ENCODE assay signal across 18 mouse cellular contexts in genomic region chr3:86668146-86668545, GRCm38 (mm10).
DNase-seq lines count a peak whose midpoint lies in the region; ATAC-seq and TF ChIP-seq lines count a peak whose summit lies in the region.
"Had no signal": no experiment of that assay in that cellular context is flagged by ENCODE, and none has a peak within 500 bp of the region (broad histone marks: within the 10 kb centered on the region; RNA-seq: fewer than 3 reads in every experiment).

No protein-coding gene starts in this region.

- no peak overlapping the region for H3K27ac ChIP-seq in hindbrain, embryonic 11.5 days (ENCODE audit: low read depth, low read length)
- no peak overlapping the region for H3K27ac ChIP-seq in hindbrain, embryonic 10.5 days
- H3K27ac ChIP-seq in embryonic facial prominence, embryonic 12.5 days, result 0 out of 2 replicates have a peak overlapping the region, but pooled peaks have one; percentile 12
- H3K27ac ChIP-seq in hindbrain, postnatal 0 days, result no peak overlapping the region
- no peak overlapping the region for H3K27ac ChIP-seq in forebrain, embryonic 11.5 days (ENCODE audit: low read depth, low read length)
- H3K27ac ChIP-seq: embryonic facial prominence, embryonic 15.5 days; forebrain, embryonic 12.5 days; heart, embryonic 15.5 days; kidney, embryonic 15.5 days; liver, embryonic 14.5 days had no signal

- no peak overlapping the region for H3K9ac ChIP-seq in hindbrain, embryonic 11.5 days (ENCODE audit: low read depth, low read length)
- no peak overlapping the region for H3K9ac ChIP-seq in embryonic facial prominence, embryonic 12.5 days
- no peak overlapping the region for H3K9ac ChIP-seq in hindbrain, postnatal 0 days (replicated peaks; ENCODE audit: low read length)
- H3K9ac ChIP-seq in forebrain, embryonic 11.5 days (ENCODE audit: low read length), result no peak overlapping the region
- H3K9ac ChIP-seq: embryonic facial prominence, embryonic 15.5 days; forebrain, embryonic 12.5 days; heart, embryonic 15.5 days; kidney, embryonic 15.5 days; liver, embryonic 14.5 days had no signal

- H3K27me3 ChIP-seq in hindbrain, embryonic 11.5 days (ENCODE audit: control insufficient read depth, insufficient read depth, low read length), result no peaks in the 10 kb centered on the region
- H3K27me3 ChIP-seq in hindbrain, embryonic 10.5 days (ENCODE audit: insufficient read depth, poor library complexity, severe bottlenecking), result no peaks in the 10 kb centered on the region
- H3K27me3 ChIP-seq in embryonic facial prominence, embryonic 12.5 days, result no peaks in the 10 kb centered on the region
- H3K27me3 ChIP-seq in hindbrain, postnatal 0 days (ENCODE audit: insufficient read depth, low read length), result no peaks in the 10 kb centered on the region
- no peaks in the 10 kb centered on the region for H3K27me3 ChIP-seq in forebrain, embryonic 11.5 days (ENCODE audit: control insufficient read depth, insufficient read depth, low read length)
- H3K27me3 ChIP-seq: embryonic facial prominence, embryonic 15.5 days; forebrain, embryonic 12.5 days; heart, embryonic 15.5 days; kidney, embryonic 15.5 days had no signal

- H3K36me3 ChIP-seq in hindbrain, embryonic 11.5 days (ENCODE audit: control insufficient read depth, insufficient read depth, low read length), result no peaks in the 10 kb centered on the region
- H3K36me3 ChIP-seq in hindbrain, embryonic 10.5 days, result no peaks in the 10 kb centered on the region
- H3K36me3 ChIP-seq in embryonic facial prominence, embryonic 12.5 days, result no peaks in the 10 kb centered on the region
- no peaks in the 10 kb centered on the region for H3K36me3 ChIP-seq in hindbrain, postnatal 0 days (ENCODE audit: insufficient read depth, low read length)
- no peaks in the 10 kb centered on the region for H3K36me3 ChIP-seq in forebrain, embryonic 11.5 days (ENCODE audit: control insufficient read depth, insufficient read depth, low read length)
- H3K36me3 ChIP-seq: embryonic facial prominence, embryonic 15.5 days; forebrain, embryonic 12.5 days; heart, embryonic 15.5 days; kidney, embryonic 15.5 days had no signal

- no peak for ATAC-seq in hindbrain, embryonic 11.5 days (ENCODE audit: low FRiP score)
- ATAC-seq in embryonic facial prominence, embryonic 12.5 days (ENCODE audit: insufficient number of reproducible peaks, insufficient read depth, low FRiP score, low TSS enrichment), result no peak
- ATAC-seq in hindbrain, postnatal 0 days, result no peak
- ATAC-seq in forebrain, embryonic 11.5 days (replicated peaks; ENCODE audit: low FRiP score), result no peak
- ATAC-seq in monocyte, adult 5-6 weeks (replicated peaks; ENCODE audit: insufficient number of reproducible peaks, low FRiP score, low TSS enrichment, poor library complexity, severe bottlenecking), result no peak
- ATAC-seq: lung, postnatal 0 days had no signal

- WGBS in hindbrain, embryonic 11.5 days, result 50% methylated on average over 8 of the region's 8 CpGs
- 63% methylated on average over 8 of the region's 8 CpGs for WGBS in hindbrain, embryonic 10.5 days
- 21% methylated on average over 8 of the region's 8 CpGs for WGBS in embryonic facial prominence, embryonic 12.5 days
- WGBS in hindbrain, postnatal 0 days, result 32% methylated on average over 8 of the region's 8 CpGs
- WGBS in forebrain, embryonic 11.5 days, result 69% methylated on average over 8 of the region's 8 CpGs

- intact Hi-C loops in gastrocnemius, postnatal 14 days (cut with DNase I; ENCODE audit: low total_unique reads), result no loop called here

- TF ChIP-seq POLR2A in brain, embryonic 14.5 days (IDR thresholded peaks at IDR 0.05; ENCODE audit: borderline replicate concordance, extremely low read depth, insufficient read depth, insufficient read length, poor library complexity, severe bottlenecking), result no peak

- H3K4me2 ChIP-seq in hindbrain, embryonic 11.5 days (replicated peaks; ENCODE audit: low read depth, low read length), result no peak overlapping the region
- no peak overlapping the region for H3K4me2 ChIP-seq in embryonic facial prominence, embryonic 12.5 days (replicated peaks)
- H3K4me2 ChIP-seq in hindbrain, postnatal 0 days (ENCODE audit: low read depth, low read length), result no peak overlapping the region
- H3K4me2 ChIP-seq in forebrain, embryonic 11.5 days (ENCODE audit: low read depth, low read length, severe bottlenecking), result no peak overlapping the region
- H3K4me2 ChIP-seq: embryonic facial prominence, embryonic 15.5 days; forebrain, embryonic 12.5 days; heart, embryonic 15.5 days; kidney, embryonic 15.5 days had no signal

- no peaks in the 10 kb centered on the region for H3K4me1 ChIP-seq in hindbrain, embryonic 11.5 days (replicated peaks; ENCODE audit: control insufficient read depth, insufficient read depth, low read length)
- 0 out of 2 replicates have a peak, but pooled peaks cover 2% of the 10 kb centered on the region for H3K4me1 ChIP-seq in hindbrain, embryonic 10.5 days (replicated peaks)
- peaks cover 6% of the 10 kb centered on the region; the same call in 1 of the 2 replicates for H3K4me1 ChIP-seq in embryonic facial prominence, embryonic 12.5 days
- H3K4me1 ChIP-seq in hindbrain, postnatal 0 days (ENCODE audit: insufficient read depth, low read length), result no peaks in the 10 kb centered on the region
- H3K4me1 ChIP-seq in forebrain, embryonic 11.5 days (replicated peaks; ENCODE audit: control insufficient read depth, insufficient read depth, low read length), result no peaks in the 10 kb centered on the region; the same call in 1 of the 2 replicates
- H3K4me1 ChIP-seq: forebrain, embryonic 12.5 days; heart, embryonic 15.5 days; kidney, embryonic 15.5 days had no signal

- H3K9me3 ChIP-seq in hindbrain, embryonic 11.5 days (ENCODE audit: control insufficient read depth, low read length), result no peaks in the 10 kb centered on the region
- no peaks in the 10 kb centered on the region for H3K9me3 ChIP-seq in hindbrain, embryonic 10.5 days
- H3K9me3 ChIP-seq in embryonic facial prominence, embryonic 12.5 days, result no peaks in the 10 kb centered on the region
- H3K9me3 ChIP-seq in hindbrain, postnatal 0 days (ENCODE audit: low read length), result no peaks in the 10 kb centered on the region
- H3K9me3 ChIP-seq in forebrain, embryonic 11.5 days (ENCODE audit: control insufficient read depth, low read length), result no peaks in the 10 kb centered on the region
- H3K9me3 ChIP-seq: embryonic facial prominence, embryonic 15.5 days; forebrain, embryonic 12.5 days; heart, embryonic 15.5 days; kidney, embryonic 15.5 days had no signal

- no peak overlapping the region for H3K4me3 ChIP-seq in hindbrain, embryonic 11.5 days (ENCODE audit: low read depth, low read length)
- no peak overlapping the region for H3K4me3 ChIP-seq in hindbrain, embryonic 10.5 days
- H3K4me3 ChIP-seq in embryonic facial prominence, embryonic 12.5 days, result no peak overlapping the region
- H3K4me3 ChIP-seq in hindbrain, postnatal 0 days (ENCODE audit: low read length), result no peak overlapping the region
- H3K4me3 ChIP-seq in forebrain, embryonic 11.5 days (ENCODE audit: low read depth, low read length), result no peak overlapping the region
- H3K4me3 ChIP-seq: embryonic facial prominence, embryonic 15.5 days; forebrain, embryonic 12.5 days; heart, embryonic 15.5 days; kidney, embryonic 15.5 days had no signal

- no peak for TF ChIP-seq CTCF in brain, embryonic 14.5 days (IDR thresholded peaks at IDR 0.05; ENCODE audit: borderline replicate concordance, extremely low read depth, insufficient read depth, insufficient read length)
- peak; percentile 16; the same call in 1 of the 2 replicates for TF ChIP-seq CTCF in hindbrain, postnatal 0 days (IDR thresholded peaks at IDR 0.05; ENCODE audit: low read depth)

- DNase-seq in hindbrain, embryonic 11.5 days (ENCODE audit: low spot score), result peak; percentile 13
- DNase-seq in hindbrain, embryonic 10.5 days (ENCODE audit: low spot score), result no peak
- peak; percentile 61 for DNase-seq in brain, embryonic 14.5 days (ENCODE audit: low read depth)
- peak; percentile 70 for DNase-seq in hindbrain, postnatal 0 days (ENCODE audit: low spot score)
- no peak for DNase-seq in gastrocnemius, postnatal 14 days
- DNase-seq in forebrain, embryonic 11.5 days (ENCODE audit: low spot score), result no peak
- DNase-seq: B cell, adult 2 months; cerebellum, adult 18-20 months; heart, adult 11 months; thymus, adult 18-20 months had no signal

Comparison
In these comparisons a context has a peak if more than half of its experiments do, and no peak if none do; other contexts are left out.
1. DNase-seq: peak in hindbrain, embryonic 11.5 days (single experiment), brain, embryonic 14.5 days (single experiment) and hindbrain, postnatal 0 days (single experiment); none in hindbrain, embryonic 10.5 days (single experiment), gastrocnemius, postnatal 14 days (single experiment) and forebrain, embryonic 11.5 days (single experiment).